Mouse (Mus musculus): ENCODE results near the gene Cep95. TPM values are rescaled to one million over a fixed set of nuclear protein-coding genes. Genes with fewer than 3 reads are reported as not detected.
"Not testable (repeated sequence)": the region's sequence is repeated elsewhere in the genome, so short reads cannot be mapped to it uniquely, and the experiment has no call there.

Gene Cep95
- polyA plus RNA-seq, 1 experiment from 2014 or later: 18.7 TPM

DNA sequence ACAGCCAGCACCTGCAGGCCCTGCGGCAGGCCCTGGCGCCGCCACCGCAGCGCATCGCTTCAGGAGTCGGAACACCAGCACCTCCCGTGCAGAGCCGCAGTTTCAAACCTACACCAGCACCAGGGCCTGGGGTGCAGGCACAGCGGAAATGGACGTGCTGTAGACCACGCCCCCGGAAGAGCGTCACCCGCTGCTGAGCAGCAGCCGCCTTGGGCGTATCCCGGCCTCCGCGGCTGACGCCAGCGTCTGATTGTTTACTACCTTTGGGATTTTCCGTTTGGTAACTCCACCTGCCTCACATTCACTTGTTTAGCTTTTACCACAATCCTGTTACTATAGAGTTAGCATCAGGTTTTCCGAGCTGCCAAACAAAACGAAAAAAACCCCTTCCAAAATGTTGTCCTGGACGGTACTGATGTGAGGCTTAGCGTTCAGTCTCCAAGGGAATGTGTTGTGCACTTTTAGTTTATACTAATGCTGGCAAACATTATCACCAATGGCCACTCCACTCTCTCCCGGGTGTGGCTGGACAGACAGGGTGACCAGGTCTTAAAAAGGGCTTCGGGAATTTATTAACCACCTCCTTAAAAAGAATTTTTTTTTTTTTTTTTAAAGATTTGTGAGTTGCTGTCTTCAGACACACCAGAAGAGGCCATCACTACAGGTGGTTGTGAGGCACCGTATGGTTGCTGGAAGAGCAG lies 9.5 kb upstream of the Cep95 start, which contains the start of gene Polg2:
Gene Polg2 (minus strand): TSS at position 150 of the 701 bp plus-strand sequence.
- WGBS: 3% methylated on average over 30 of the region's 30 CpGs

GRCm38 (mm10) chr11:106780089-106780425 lies 9.0 kb upstream of the Cep95 start:
- no peak overlapping the region for H3K27ac ChIP-seq
- 79% methylated on average over 4 of the region's 4 CpGs for whole genome bisulfite sequencing
- H3K4me3 ChIP-seq: peak overlapping the region; percentile 93; the same call in 1 of the 2 replicates
- peak; percentile 18 for DNase-seq (ENCODE audit: extremely low spot score, low spot score)
- peaks cover 25% of the 10 kb centered on the region for H3K4me1 ChIP-seq
- peaks cover 74% of the 10 kb centered on the region for H3K36me3 ChIP-seq (replicated peaks)
- no peaks in the 10 kb centered on the region for H3K27me3 ChIP-seq (ENCODE audit: poor library complexity, severe bottlenecking)
- H3K9me3 ChIP-seq: no peaks in the 10 kb centered on the region

More for the DNA sequence above, 9.5 kb upstream of the Cep95 start, which contains the start of gene Polg2:
- Histone ChIP-seq H3K4me1 (peaks cover 25% of the 10 kb centered on the region), H3K36me3 (replicated peaks) (peaks cover 74% of the 10 kb centered on the region), H3K9me3 (no peaks in the 10 kb centered on the region), H3K4me3 (peak within 1 kb of the TSS; percentile 93), H3K27ac (peak within 1 kb of the TSS; percentile 94), H3K27me3 (ENCODE audit: poor library complexity, severe bottlenecking) (no peaks in the 10 kb centered on the region)
- DNase-seq (ENCODE audit: extremely low spot score, low spot score): peak; percentile 91

GRCm38 (mm10) chr11:106780590-106781220 lies 8.3 kb upstream of the Cep95 start:
- WGBS: 83% methylated on average over 6 of the region's 6 CpGs
- H3K4me3 ChIP-seq: no peak overlapping the region; the same call in 1 of the 2 replicates
- no peak overlapping the region for H3K27ac ChIP-seq
- no peak for DNase-seq (ENCODE audit: extremely low spot score, low spot score)
- peaks cover 29% of the 10 kb centered on the region for H3K4me1 ChIP-seq
- H3K27me3 ChIP-seq (ENCODE audit: poor library complexity, severe bottlenecking): no peaks in the 10 kb centered on the region
- no peaks in the 10 kb centered on the region for H3K9me3 ChIP-seq
- peaks cover 74% of the 10 kb centered on the region for H3K36me3 ChIP-seq (replicated peaks)

DNA sequence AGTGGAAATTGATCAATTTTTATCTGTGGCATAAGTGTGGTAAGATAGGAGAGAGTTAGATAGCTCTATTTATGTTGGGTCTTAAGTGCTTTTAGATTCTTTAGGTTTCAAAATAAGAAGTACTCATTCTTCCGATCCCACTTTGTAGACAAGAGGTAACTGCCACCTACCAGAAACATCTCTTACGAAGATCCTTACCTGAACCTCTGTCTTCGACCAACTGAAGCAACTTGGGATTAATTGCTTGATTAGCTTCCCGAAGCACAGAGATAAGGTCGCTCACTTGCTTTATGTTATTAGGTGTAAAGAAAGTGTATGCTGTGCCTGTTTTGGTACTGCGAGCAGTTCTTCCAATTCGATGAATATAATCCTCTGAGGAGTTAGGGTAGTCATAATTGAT lies 6.8 kb upstream of the Cep95 start:
- 92% methylated on average over 7 of the region's 7 CpGs for WGBS
- H3K36me3 ChIP-seq (replicated peaks): peaks cover 77% of the 10 kb centered on the region
- peaks cover 41% of the 10 kb centered on the region for H3K4me1 ChIP-seq
- DNase-seq (ENCODE audit: extremely low spot score, low spot score); H3K27me3 ChIP-seq (ENCODE audit: poor library complexity, severe bottlenecking); H3K27ac ChIP-seq; H3K9me3 ChIP-seq; H3K4me3 ChIP-seq: not testable (repeated sequence)

GRCm38 (mm10) chr11:106782841-106783764 lies 5.9 kb upstream of the Cep95 start:
- Histone ChIP-seq H3K27ac (no peak overlapping the region), H3K4me1 (peaks cover 34% of the 10 kb centered on the region), H3K27me3 (ENCODE audit: poor library complexity, severe bottlenecking) (no peaks in the 10 kb centered on the region), H3K9me3 (no peaks in the 10 kb centered on the region), H3K36me3 (replicated peaks) (peaks cover 78% of the 10 kb centered on the region), H3K4me3 (no peak overlapping the region)
- no peak for DNase-seq (ENCODE audit: extremely low spot score, low spot score)
- 86% methylated on average over 9 of the region's 9 CpGs for WGBS

DNA sequence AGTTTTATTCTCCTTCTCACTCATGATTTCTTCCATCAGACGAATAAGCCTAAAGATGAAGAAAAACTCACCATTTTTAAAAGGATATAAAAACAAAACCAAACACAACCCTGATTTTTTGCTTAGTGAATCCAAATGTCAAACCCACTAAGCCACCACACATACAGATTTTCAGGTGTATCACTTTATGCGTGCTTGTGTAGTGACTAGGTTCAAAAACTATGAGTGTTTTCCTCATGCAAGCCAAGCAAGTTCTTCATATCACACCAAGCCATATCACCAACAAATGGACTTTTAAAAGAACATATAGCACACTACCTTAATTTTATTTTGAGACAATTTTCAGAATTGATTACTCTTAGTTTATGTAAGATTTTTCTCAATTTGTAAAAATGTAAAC lies 4.6 kb upstream of the Cep95 start:
- no peak for DNase-seq (ENCODE audit: extremely low spot score, low spot score)
- H3K9me3 ChIP-seq: no peaks in the 10 kb centered on the region
- peaks cover 24% of the 10 kb centered on the region for H3K4me1 ChIP-seq
- no peak overlapping the region for H3K4me3 ChIP-seq
- WGBS: 91% methylated on average over 2 of the region's 2 CpGs
- H3K36me3 ChIP-seq (replicated peaks): peaks cover 78% of the 10 kb centered on the region
- H3K27ac ChIP-seq: no peak overlapping the region
- H3K27me3 ChIP-seq (ENCODE audit: poor library complexity, severe bottlenecking): no peaks in the 10 kb centered on the region

DNA sequence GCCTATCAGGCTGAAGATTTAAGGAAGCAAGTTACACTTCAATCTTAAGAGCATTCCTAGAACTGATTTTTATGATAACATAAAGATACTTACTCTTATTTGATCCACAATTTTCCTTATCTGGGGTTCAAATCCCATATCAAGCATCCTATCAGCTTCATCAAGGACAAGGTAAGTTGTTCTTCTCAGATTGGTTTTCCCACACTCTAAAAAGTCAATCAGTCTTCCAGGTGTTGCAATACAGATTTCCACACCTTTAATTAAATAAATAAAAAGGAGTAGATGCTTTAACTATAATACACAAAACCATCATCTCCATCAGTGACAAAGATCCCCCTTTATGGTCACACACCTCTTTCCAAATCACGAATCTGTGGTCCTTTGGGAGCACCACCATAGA lies 4.0 kb upstream of the Cep95 start:
- peaks cover 23% of the 10 kb centered on the region for H3K4me1 ChIP-seq
- H3K36me3 ChIP-seq (replicated peaks): peaks cover 77% of the 10 kb centered on the region

DNA sequence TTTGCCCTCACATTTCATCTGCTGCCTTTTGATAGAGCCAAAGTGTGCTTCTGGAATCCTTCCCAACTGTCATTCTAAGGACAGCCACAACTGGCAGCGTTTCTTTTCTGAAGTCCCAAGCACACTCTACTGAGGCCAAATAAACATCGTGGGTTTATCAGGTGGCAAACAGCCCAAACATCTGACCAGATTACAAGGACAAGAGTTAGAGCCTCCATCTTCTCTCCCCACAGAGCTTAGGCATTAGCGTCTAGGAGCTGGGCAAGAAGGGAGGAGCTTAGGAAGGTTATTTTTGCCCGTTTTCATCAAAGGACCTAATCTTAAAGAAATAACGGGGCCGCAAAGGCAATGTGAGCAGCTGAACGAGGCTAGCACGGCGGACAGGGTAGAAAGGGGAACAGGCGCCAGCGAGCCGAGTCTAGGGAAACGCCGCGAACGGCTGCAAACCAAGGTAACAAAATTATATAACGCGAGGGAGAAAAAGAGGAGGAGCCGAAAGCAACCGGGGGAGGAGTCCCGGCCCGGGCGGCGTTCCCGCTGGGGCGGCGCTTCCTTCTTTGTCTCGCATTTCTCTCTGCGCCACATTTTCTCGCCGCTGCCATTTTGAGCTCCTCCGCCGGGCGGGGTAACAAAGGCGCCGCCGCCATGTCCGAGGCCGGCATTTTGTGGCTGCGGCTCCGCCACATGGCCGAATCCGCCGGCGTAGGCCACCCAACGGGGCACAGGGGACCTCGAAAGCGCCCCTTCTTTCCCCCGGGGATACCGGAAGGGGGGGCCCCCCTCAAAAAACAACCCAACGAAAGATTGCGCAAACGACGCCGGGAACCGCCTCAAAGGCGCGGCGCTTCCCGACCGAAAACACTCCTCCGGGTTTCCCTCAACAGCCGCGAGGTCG lies 1.7 kb upstream of the Cep95 start:
- H3K4me1 ChIP-seq: peaks cover 28% of the 10 kb centered on the region
- no peaks in the 10 kb centered on the region for H3K27me3 ChIP-seq (ENCODE audit: poor library complexity, severe bottlenecking)
- DNase-seq (ENCODE audit: extremely low spot score, low spot score): peak; percentile 80
- H3K36me3 ChIP-seq (replicated peaks): peaks cover 61% of the 10 kb centered on the region
- H3K27ac ChIP-seq: peak overlapping the region; percentile 99
- H3K4me3 ChIP-seq: peak overlapping the region; percentile 82
- under 1% methylated on average over 65 of the region's 65 CpGs for WGBS
- no peaks in the 10 kb centered on the region for H3K9me3 ChIP-seq

More for the DNA sequence above, 4.0 kb upstream of the Cep95 start:
- H3K4me3 ChIP-seq: no peak overlapping the region
- no peak overlapping the region for H3K27ac ChIP-seq
- no peaks in the 10 kb centered on the region for H3K27me3 ChIP-seq (ENCODE audit: poor library complexity, severe bottlenecking)
- no peak for DNase-seq (ENCODE audit: extremely low spot score, low spot score)
- no peaks in the 10 kb centered on the region for H3K9me3 ChIP-seq
- 84% methylated on average over 1 of the region's 1 CpGs for WGBS

GRCm38 (mm10) chr11:106788026-106788774 lies 852 bp upstream of the Cep95 start:
- H3K36me3 ChIP-seq (replicated peaks): peaks cover 61% of the 10 kb centered on the region

GRCm38 (mm10) chr11:106789649-106790048 lies 597 bp downstream of the Cep95 start:
- Histone ChIP-seq H3K27ac (peak overlapping the region; percentile 99), H3K36me3 (replicated peaks) (peaks cover 61% of the 10 kb centered on the region), H3K27me3 (ENCODE audit: poor library complexity, severe bottlenecking) (no peaks in the 10 kb centered on the region), H3K4me3 (peak overlapping the region; percentile 82), H3K9me3 (no peaks in the 10 kb centered on the region), H3K4me1 (peaks cover 28% of the 10 kb centered on the region)
- no peak for DNase-seq (ENCODE audit: extremely low spot score, low spot score)
- under 1% methylated on average over 6 of the region's 6 CpGs for WGBS

More at GRCm38 (mm10) chr11:106788026-106788774, 852 bp upstream of the Cep95 start:
- peak overlapping the region; percentile 99 for H3K27ac ChIP-seq
- H3K9me3 ChIP-seq: no peaks in the 10 kb centered on the region
- WGBS: under 1% methylated on average over 79 of the region's 79 CpGs
- peak overlapping the region; percentile 82 for H3K4me3 ChIP-seq
- H3K27me3 ChIP-seq (ENCODE audit: poor library complexity, severe bottlenecking): no peaks in the 10 kb centered on the region
- H3K4me1 ChIP-seq: peaks cover 28% of the 10 kb centered on the region
- DNase-seq (ENCODE audit: extremely low spot score, low spot score): peak; percentile 98

DNA sequence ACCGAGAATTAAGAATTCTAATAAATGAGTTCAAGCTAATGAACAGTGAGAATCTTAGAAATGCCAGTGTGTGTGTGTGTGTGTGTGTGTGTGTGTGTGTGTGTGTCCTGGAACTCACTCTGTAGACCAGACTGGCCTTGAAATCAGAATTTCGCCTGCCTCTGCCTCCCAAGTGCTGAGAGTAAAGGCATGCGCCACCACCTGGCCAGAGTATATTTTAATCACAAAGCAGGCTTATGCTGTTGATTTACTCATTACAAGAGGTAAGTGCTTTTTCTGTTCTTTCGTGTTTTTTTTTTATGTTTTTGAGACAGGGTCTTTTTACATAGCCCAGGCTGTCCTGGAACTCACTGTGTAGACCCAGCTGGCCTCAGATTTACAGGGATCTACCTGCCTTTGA lies 4.8 kb downstream of the Cep95 start:
- WGBS: 74% methylated on average over 4 of the region's 4 CpGs
- no peaks in the 10 kb centered on the region for H3K27me3 ChIP-seq (ENCODE audit: poor library complexity, severe bottlenecking)
- peaks cover 72% of the 10 kb centered on the region for H3K36me3 ChIP-seq (replicated peaks)

More for the DNA sequence above, 4.8 kb downstream of the Cep95 start:
- DNase-seq (ENCODE audit: extremely low spot score, low spot score): no peak
- H3K4me3 ChIP-seq: no peak overlapping the region
- peaks cover 16% of the 10 kb centered on the region for H3K4me1 ChIP-seq
- H3K27ac ChIP-seq: no peak overlapping the region
- peaks cover 7% of the 10 kb centered on the region; the same call in 1 of the 2 replicates for H3K9me3 ChIP-seq

Data from forebrain, embryonic 10.5 days (tissue).